Mouse (Mus musculus): ENCODE measurements around the gene Celsr3. TPM values are rescaled to one million over a fixed set of nuclear protein-coding genes. Genes with fewer than 3 reads are reported as not detected.

Celsr3 gene
- polyA plus RNA-seq, 1 experiment from 2014 or later = 0.17 TPM

- peak; percentile 39 for DNase-seq (ENCODE audit: low spot score)
- peaks cover 5% of the 10 kb centered on the region; the same call in 1 of the 2 replicates for H3K4me1 ChIP-seq (ENCODE audit: insufficient read depth, low read depth, low read length)
- peak; percentile 25 for ATAC-seq
- peak overlapping the region; percentile 66; the same call in 1 of the 2 replicates for H3K9ac ChIP-seq (replicated peaks; ENCODE audit: low read depth)
- H3K4me3 ChIP-seq (ENCODE audit: low read depth, low read length) = peak overlapping the region; percentile 75; the same call in 1 of the 2 replicates
- H3K4me2 ChIP-seq (replicated peaks; ENCODE audit: low read depth, low read length) = peak overlapping the region; percentile 97
- no peak overlapping the region for H3K27ac ChIP-seq (ENCODE audit: low read length)
- H3K9me3 ChIP-seq (ENCODE audit: low read length) = no peaks in the 10 kb centered on the region
- H3K27me3 ChIP-seq (replicated peaks; ENCODE audit: insufficient read depth, low read length) = no peaks in the 10 kb centered on the region
- H3K36me3 ChIP-seq (ENCODE audit: insufficient read depth, low read length) = peaks cover 38% of the 10 kb centered on the region
- no peak for TF ChIP-seq CTCF (IDR thresholded peaks at IDR 0.05)
- no peak for TF ChIP-seq EP300 (IDR thresholded peaks at IDR 0.05)
- 40% methylated on average over 5 of the region's 5 CpGs for WGBS
Measured at GRCm38 (mm10) chr9:108809188-108809587, 16.9 kb upstream of the Celsr3 start.

- H3K9me3 ChIP-seq (ENCODE audit: low read length) = no peaks in the 10 kb centered on the region
- peaks cover 5% of the 10 kb centered on the region; the same call in 1 of the 2 replicates for H3K4me1 ChIP-seq (ENCODE audit: insufficient read depth, low read depth, low read length)
- no peak overlapping the region for H3K9ac ChIP-seq (replicated peaks; ENCODE audit: low read depth)
- H3K4me2 ChIP-seq (replicated peaks; ENCODE audit: low read depth, low read length) = no peak overlapping the region
- 44% methylated on average over 6 of the region's 6 CpGs for WGBS
- no peaks in the 10 kb centered on the region for H3K27me3 ChIP-seq (replicated peaks; ENCODE audit: insufficient read depth, low read length)
- DNase-seq (ENCODE audit: low spot score) (no peak), ATAC-seq (no peak)
- no peak for TF ChIP-seq EP300 (IDR thresholded peaks at IDR 0.05)
- TF ChIP-seq CTCF (IDR thresholded peaks at IDR 0.05) = no peak
- H3K4me3 ChIP-seq (ENCODE audit: low read depth, low read length) = no peak overlapping the region
- no peak overlapping the region for H3K27ac ChIP-seq (ENCODE audit: low read length)
- H3K36me3 ChIP-seq (ENCODE audit: insufficient read depth, low read length) = peaks cover 35% of the 10 kb centered on the region
Measured at GRCm38 (mm10) chr9:108809723-108810122, 16.4 kb upstream of the Celsr3 start.

GRCm38 (mm10) chr9:108810516-108810915, 15.6 kb upstream of the Celsr3 start:
- DNase-seq (ENCODE audit: low spot score) = no peak
- TF ChIP-seq EP300 (IDR thresholded peaks at IDR 0.05) (no peak), CTCF (IDR thresholded peaks at IDR 0.05) (no peak)
- peaks cover 33% of the 10 kb centered on the region for H3K36me3 ChIP-seq (ENCODE audit: insufficient read depth, low read length)
- H3K4me3 ChIP-seq (ENCODE audit: low read depth, low read length) = no peak overlapping the region
- ATAC-seq = no peak
- H3K27me3 ChIP-seq (replicated peaks; ENCODE audit: insufficient read depth, low read length) = no peaks in the 10 kb centered on the region
- 79% methylated on average over 5 of the region's 5 CpGs for WGBS
- no peak overlapping the region for H3K4me2 ChIP-seq (replicated peaks; ENCODE audit: low read depth, low read length)
- H3K9ac ChIP-seq (replicated peaks; ENCODE audit: low read depth) = no peak overlapping the region
- H3K9me3 ChIP-seq (ENCODE audit: low read length) = no peaks in the 10 kb centered on the region
- H3K4me1 ChIP-seq (ENCODE audit: insufficient read depth, low read depth, low read length) = peaks cover 5% of the 10 kb centered on the region; the same call in 1 of the 2 replicates
- H3K27ac ChIP-seq (ENCODE audit: low read length) = no peak overlapping the region

- no peak overlapping the region for H3K4me2 ChIP-seq (replicated peaks; ENCODE audit: low read depth, low read length)
- no peaks in the 10 kb centered on the region for H3K27me3 ChIP-seq (replicated peaks; ENCODE audit: insufficient read depth, low read length)
- TF ChIP-seq CTCF (IDR thresholded peaks at IDR 0.05) = no peak
- no peak for TF ChIP-seq EP300 (IDR thresholded peaks at IDR 0.05)
- no peaks in the 10 kb centered on the region for H3K9me3 ChIP-seq (ENCODE audit: low read length)
- ATAC-seq (no peak), DNase-seq (ENCODE audit: low spot score) (no peak)
- H3K4me3 ChIP-seq (ENCODE audit: low read depth, low read length) = no peak overlapping the region
- peaks cover 26% of the 10 kb centered on the region for H3K36me3 ChIP-seq (ENCODE audit: insufficient read depth, low read length)
- WGBS = 81% methylated on average over 7 of the region's 7 CpGs
- no peak overlapping the region for H3K27ac ChIP-seq (ENCODE audit: low read length)
- no peaks in the 10 kb centered on the region for H3K4me1 ChIP-seq (ENCODE audit: insufficient read depth, low read depth, low read length)
- no peak overlapping the region for H3K9ac ChIP-seq (replicated peaks; ENCODE audit: low read depth)
Measured at GRCm38 (mm10) chr9:108815557-108815956, 10.6 kb upstream of the Celsr3 start.

GRCm38 (mm10) chr9:108819495-108819894, 6.6 kb upstream of the Celsr3 start:
- WGBS = 56% methylated on average over 3 of the region's 3 CpGs
- no peaks in the 10 kb centered on the region for H3K4me1 ChIP-seq (ENCODE audit: insufficient read depth, low read depth, low read length)

GRCm38 (mm10) chr9:108820077-108820476, 6.0 kb upstream of the Celsr3 start:
- Histone ChIP-seq H3K27ac (ENCODE audit: low read length) (no peak overlapping the region), H3K4me3 (ENCODE audit: low read depth, low read length) (no peak overlapping the region), H3K4me2 (replicated peaks; ENCODE audit: low read depth, low read length) (no peak overlapping the region), H3K4me1 (ENCODE audit: insufficient read depth, low read depth, low read length) (no peaks in the 10 kb centered on the region), H3K9me3 (ENCODE audit: low read length) (no peaks in the 10 kb centered on the region), H3K27me3 (replicated peaks; ENCODE audit: insufficient read depth, low read length) (peaks cover 20% of the 10 kb centered on the region), H3K36me3 (ENCODE audit: insufficient read depth, low read length) (peaks cover 7% of the 10 kb centered on the region; the same call in 1 of the 2 replicates), H3K9ac (replicated peaks; ENCODE audit: low read depth) (no peak overlapping the region)
- no peak for ATAC-seq
- WGBS = 63% methylated on average over 5 of the region's 5 CpGs
- no peak for DNase-seq (ENCODE audit: low spot score)
- TF ChIP-seq CTCF (IDR thresholded peaks at IDR 0.05) = no peak
- TF ChIP-seq EP300 (IDR thresholded peaks at IDR 0.05) = no peak

More at GRCm38 (mm10) chr9:108819495-108819894, 6.6 kb upstream of the Celsr3 start:
- H3K9me3 ChIP-seq (ENCODE audit: low read length) = no peaks in the 10 kb centered on the region
- no peak overlapping the region for H3K27ac ChIP-seq (ENCODE audit: low read length)
- peak; percentile 33; the same call in 1 of the 2 replicates for ATAC-seq
- no peak overlapping the region for H3K4me3 ChIP-seq (ENCODE audit: low read depth, low read length)
- peaks cover 8% of the 10 kb centered on the region; the same call in 1 of the 2 replicates for H3K36me3 ChIP-seq (ENCODE audit: insufficient read depth, low read length)
- H3K9ac ChIP-seq (replicated peaks; ENCODE audit: low read depth) = no peak overlapping the region
- H3K27me3 ChIP-seq (replicated peaks; ENCODE audit: insufficient read depth, low read length) = peaks cover 15% of the 10 kb centered on the region; the same call in 1 of the 2 replicates
- TF ChIP-seq EP300 (IDR thresholded peaks at IDR 0.05) = no peak
- peak; percentile 81 for TF ChIP-seq CTCF (IDR thresholded peaks at IDR 0.05)
- H3K4me2 ChIP-seq (replicated peaks; ENCODE audit: low read depth, low read length) = no peak overlapping the region
- DNase-seq (ENCODE audit: low spot score) = peak; percentile 49

Data from lung, postnatal 0 days (tissue).